Mouse (Mus musculus) skeletal muscle tissue, adult 2 months (tissue): ENCODE results near the gene Gm20823.
"Not testable (repeated sequence)": the region's sequence is repeated elsewhere in the genome, so short reads cannot be mapped to it uniquely, and the experiment has no call there.

ENCODE experiments used
- DNase-seq: peaks from one replicate; pipeline ENCODE4 v3.0.0-alpha.2; 2012; ENCODE audit warnings: low read depth, low spot score

The Gm20823 gene

DNA sequence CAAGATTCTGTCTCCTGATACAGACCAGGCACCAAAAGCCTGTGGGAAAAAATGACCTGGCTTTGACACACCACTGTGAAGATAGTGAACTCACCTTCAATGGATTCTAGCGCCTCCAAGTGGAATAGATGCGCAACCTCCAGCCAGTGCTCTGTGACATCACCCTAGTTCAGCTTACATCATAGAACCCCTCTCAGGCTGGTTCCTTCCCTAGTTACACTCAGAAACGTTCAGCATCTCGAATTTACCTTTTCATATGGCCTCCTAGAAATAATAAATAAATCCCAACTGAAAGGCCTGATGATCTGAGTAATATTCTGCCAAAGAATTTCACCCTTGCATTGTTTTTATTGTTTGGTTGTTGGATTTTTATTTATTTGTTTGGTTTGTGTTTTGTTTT, at the start of gene Gm20823:
Gene Gm20823 (minus strand): TSS at position 101 of the 400 bp plus-strand sequence.
- DNase-seq: not testable (repeated sequence)
